Mouse (Mus musculus): Measurements from ENCODE around the gene Disp2. TPM values are rescaled to one million over a fixed set of nuclear protein-coding genes. Genes with fewer than 3 reads are reported as not detected.

Disp2 gene
- polyA plus RNA-seq, 1 experiment from 2014 or later = 1.2 TPM

GRCm38 (mm10) chr2:118805137-118805536, 25.6 kb downstream of the Disp2 start:
- no peaks in the 10 kb centered on the region for H3K9me3 ChIP-seq
- no peaks in the 10 kb centered on the region for H3K36me3 ChIP-seq (replicated peaks)
- DNase-seq (ENCODE audit: extremely low spot score, low spot score) = no peak
- H3K4me3 ChIP-seq = no peak overlapping the region
- H3K27me3 ChIP-seq (ENCODE audit: poor library complexity, severe bottlenecking) = peaks cover 3% of the 10 kb centered on the region; the same call in 1 of the 2 replicates
- H3K27ac ChIP-seq = no peak overlapping the region
- no peaks in the 10 kb centered on the region for H3K4me1 ChIP-seq
- 78% methylated on average over 3 of the region's 3 CpGs for WGBS

- Histone ChIP-seq H3K27me3 (ENCODE audit: poor library complexity, severe bottlenecking) (peaks cover 3% of the 10 kb centered on the region; the same call in 1 of the 2 replicates), H3K9me3 (no peaks in the 10 kb centered on the region), H3K4me1 (peaks cover 1% of the 10 kb centered on the region; the same call in 1 of the 2 replicates), H3K36me3 (replicated peaks) (no peaks in the 10 kb centered on the region), H3K27ac (no peak overlapping the region), H3K4me3 (no peak overlapping the region)
- DNase-seq (ENCODE audit: extremely low spot score, low spot score) = no peak
- WGBS = 41% methylated on average over 3 of the region's 3 CpGs
Observed at GRCm38 (mm10) chr2:118805756-118806155, 26.2 kb downstream of the Disp2 start.

GRCm38 (mm10) chr2:118806860-118807259, 27.3 kb downstream of the Disp2 start:
- no peak overlapping the region for H3K4me3 ChIP-seq

GRCm38 (mm10) chr2:118810861-118811260, 31.3 kb downstream of the Disp2 start:
- Histone ChIP-seq H3K4me3 (no peak overlapping the region), H3K9me3 (no peaks in the 10 kb centered on the region), H3K27me3 (ENCODE audit: poor library complexity, severe bottlenecking) (peaks cover 3% of the 10 kb centered on the region; the same call in 1 of the 2 replicates), H3K36me3 (replicated peaks) (peaks cover 6% of the 10 kb centered on the region), H3K27ac (no peak overlapping the region), H3K4me1 (peaks cover 26% of the 10 kb centered on the region)
- DNase-seq (ENCODE audit: extremely low spot score, low spot score) = no peak
- 46% methylated on average over 2 of the region's 2 CpGs for WGBS

More at GRCm38 (mm10) chr2:118806860-118807259, 27.3 kb downstream of the Disp2 start:
- Histone ChIP-seq H3K27ac (no peak overlapping the region), H3K36me3 (replicated peaks) (no peaks in the 10 kb centered on the region), H3K4me1 (peaks cover 4% of the 10 kb centered on the region; the same call in 1 of the 2 replicates), H3K9me3 (no peaks in the 10 kb centered on the region), H3K27me3 (ENCODE audit: poor library complexity, severe bottlenecking) (peaks cover 3% of the 10 kb centered on the region; the same call in 1 of the 2 replicates)
- WGBS = 76% methylated on average over 4 of the region's 4 CpGs
- DNase-seq (ENCODE audit: extremely low spot score, low spot score) = no peak

GRCm38 (mm10) chr2:118812724-118813123, 33.2 kb downstream of the Disp2 start:
- 40% methylated on average over 1 of the region's 1 CpGs for WGBS
- no peak overlapping the region for H3K27ac ChIP-seq
- H3K36me3 ChIP-seq (replicated peaks) = peaks cover 24% of the 10 kb centered on the region
- no peak for DNase-seq (ENCODE audit: extremely low spot score, low spot score)
- no peaks in the 10 kb centered on the region for H3K27me3 ChIP-seq (ENCODE audit: poor library complexity, severe bottlenecking)
- no peaks in the 10 kb centered on the region for H3K9me3 ChIP-seq
- H3K4me3 ChIP-seq = no peak overlapping the region
- peaks cover 27% of the 10 kb centered on the region for H3K4me1 ChIP-seq

GRCm38 (mm10) chr2:118813981-118814836, 34.7 kb downstream of the Disp2 start, which contains the start of gene Knstrn:
Gene Knstrn (plus strand): TSS chr2:118814003.
- Histone ChIP-seq H3K27me3 (ENCODE audit: poor library complexity, severe bottlenecking) (no peaks in the 10 kb centered on the region), H3K4me3 (peak within 1 kb of the TSS; percentile 88), H3K9me3 (no peaks in the 10 kb centered on the region), H3K36me3 (replicated peaks) (peaks cover 39% of the 10 kb centered on the region), H3K4me1 (peaks cover 27% of the 10 kb centered on the region), H3K27ac (peak within 1 kb of the TSS; percentile 97)
- peak; percentile 90 for DNase-seq (ENCODE audit: extremely low spot score, low spot score)
- WGBS = under 1% methylated on average over 49 of the region's 49 CpGs

- H3K36me3 ChIP-seq (replicated peaks) = peaks cover 93% of the 10 kb centered on the region
- peaks cover 24% of the 10 kb centered on the region; the same call in 1 of the 2 replicates for H3K9me3 ChIP-seq
- no peak overlapping the region for H3K27ac ChIP-seq
- WGBS = 92% methylated on average over 5 of the region's 5 CpGs
- no peak for DNase-seq (ENCODE audit: extremely low spot score, low spot score)
- no peaks in the 10 kb centered on the region for H3K4me1 ChIP-seq
- H3K27me3 ChIP-seq (ENCODE audit: poor library complexity, severe bottlenecking) = no peaks in the 10 kb centered on the region
- H3K4me3 ChIP-seq = no peak overlapping the region
Observed at GRCm38 (mm10) chr2:118822800-118823199, 43.3 kb downstream of the Disp2 start.

GRCm38 (mm10) chr2:118824396-118824795, 44.9 kb downstream of the Disp2 start:
- Histone ChIP-seq H3K27ac (no peak overlapping the region), H3K4me1 (no peaks in the 10 kb centered on the region), H3K4me3 (no peak overlapping the region), H3K9me3 (peaks cover 24% of the 10 kb centered on the region; the same call in 1 of the 2 replicates), H3K27me3 (ENCODE audit: poor library complexity, severe bottlenecking) (no peaks in the 10 kb centered on the region), H3K36me3 (replicated peaks) (peaks cover 93% of the 10 kb centered on the region)
- WGBS = 94% methylated on average over 4 of the region's 4 CpGs
- no peak for DNase-seq (ENCODE audit: extremely low spot score, low spot score)

GRCm38 (mm10) chr2:118829096-118829495, 49.6 kb downstream of the Disp2 start:
- Histone ChIP-seq H3K4me1 (no peaks in the 10 kb centered on the region), H3K4me3 (no peak overlapping the region), H3K9me3 (peaks cover 20% of the 10 kb centered on the region; the same call in 1 of the 2 replicates), H3K27ac (no peak overlapping the region), H3K36me3 (replicated peaks) (peaks cover 100% of the 10 kb centered on the region), H3K27me3 (ENCODE audit: poor library complexity, severe bottlenecking) (no peaks in the 10 kb centered on the region)
- no peak for DNase-seq (ENCODE audit: extremely low spot score, low spot score)
- 92% methylated on average over 5 of the region's 5 CpGs for WGBS

- Histone ChIP-seq H3K4me3 (no peak overlapping the region), H3K27me3 (ENCODE audit: poor library complexity, severe bottlenecking) (no peaks in the 10 kb centered on the region), H3K27ac (no peak overlapping the region), H3K9me3 (no peaks in the 10 kb centered on the region), H3K4me1 (peaks cover 7% of the 10 kb centered on the region), H3K36me3 (replicated peaks) (peaks cover 74% of the 10 kb centered on the region)
- WGBS = 93% methylated on average over 6 of the region's 6 CpGs
- no peak for DNase-seq (ENCODE audit: extremely low spot score, low spot score)
Observed at GRCm38 (mm10) chr2:118834061-118834460, 54.5 kb downstream of the Disp2 start.

- WGBS = 93% methylated on average over 6 of the region's 6 CpGs
- Histone ChIP-seq H3K36me3 (replicated peaks) (peaks cover 64% of the 10 kb centered on the region), H3K4me1 (peaks cover 8% of the 10 kb centered on the region), H3K27me3 (ENCODE audit: poor library complexity, severe bottlenecking) (no peaks in the 10 kb centered on the region), H3K9me3 (no peaks in the 10 kb centered on the region), H3K27ac (no peak overlapping the region), H3K4me3 (no peak overlapping the region)
- no peak for DNase-seq (ENCODE audit: extremely low spot score, low spot score)
Observed at GRCm38 (mm10) chr2:118835115-118835514, 55.6 kb downstream of the Disp2 start.

- WGBS = 43% methylated on average over 5 of the region's 5 CpGs
- DNase-seq (ENCODE audit: extremely low spot score, low spot score) = no peak
- Histone ChIP-seq H3K27ac (no peak overlapping the region), H3K9me3 (no peaks in the 10 kb centered on the region), H3K27me3 (ENCODE audit: poor library complexity, severe bottlenecking) (no peaks in the 10 kb centered on the region), H3K4me1 (peaks cover 8% of the 10 kb centered on the region), H3K4me3 (no peak overlapping the region), H3K36me3 (replicated peaks) (peaks cover 32% of the 10 kb centered on the region)
Observed at GRCm38 (mm10) chr2:118838330-118838729, 58.8 kb downstream of the Disp2 start.

GRCm38 (mm10) chr2:118841186-118841585, 61.7 kb downstream of the Disp2 start:
- 86% methylated on average over 5 of the region's 5 CpGs for WGBS
- no peak for DNase-seq (ENCODE audit: extremely low spot score, low spot score)

More at GRCm38 (mm10) chr2:118841186-118841585, 61.7 kb downstream of the Disp2 start:
- Histone ChIP-seq H3K36me3 (replicated peaks) (peaks cover 3% of the 10 kb centered on the region), H3K27ac (no peak overlapping the region), H3K4me1 (peaks cover 9% of the 10 kb centered on the region), H3K27me3 (ENCODE audit: poor library complexity, severe bottlenecking) (no peaks in the 10 kb centered on the region), H3K9me3 (no peaks in the 10 kb centered on the region), H3K4me3 (no peak overlapping the region)

All from forebrain, embryonic 10.5 days (tissue).